Mouse (Mus musculus) midbrain, embryonic 11.5 days (tissue): ENCODE measurements around the gene Krt78. TPM values are rescaled to one million over a fixed set of nuclear protein-coding genes. Genes with fewer than 3 reads are reported as not detected.

Source experiments
- ATAC-seq: fragments of 200-750 bp; cut with Nextera tagmentation; 2 replicates; pipeline ENCODE4 v1.8.0; 2017; ENCODE audit warnings: moderate TSS enrichment, moderate library complexity; ENCODE audit not compliant: low FRiP score
- DNase-seq: peaks from one replicate; pipeline ENCODE4 v3.0.0; 2015; ENCODE audit warnings: low spot score; ENCODE audit errors: missing footprints
- H3K27ac ChIP-seq: fragments of 300-500 bp; sonication (generic); 2 replicates; pipeline ENCODE4 v1.5.1; 2014; ENCODE audit warnings: low read depth, low read length
- H3K27me3 ChIP-seq: fragments of 300-500 bp; sonication (generic); 2 replicates; pipeline ENCODE4 v1.6.1; 2014; ENCODE audit warnings: mild to moderate bottlenecking, low read length, moderate library complexity, mixed read lengths; ENCODE audit not compliant: control insufficient read depth, insufficient read depth
- H3K36me3 ChIP-seq: fragments of 300-500 bp; sonication (generic); 2 replicates; pipeline ENCODE4 v1.6.1; 2014; ENCODE audit warnings: mild to moderate bottlenecking, low read length, moderate library complexity, mixed read lengths; ENCODE audit not compliant: control insufficient read depth, insufficient read depth
- H3K4me1 ChIP-seq: fragments of 300-500 bp; sonication (generic); 2 replicates; pipeline ENCODE4 v1.6.1; 2014; ENCODE audit warnings: low read length; ENCODE audit not compliant: control insufficient read depth, insufficient read depth
- H3K4me2 ChIP-seq: fragments of 300-500 bp; sonication (generic); 2 replicates; pipeline ENCODE4 v1.6.1; 2014; ENCODE audit warnings: mild to moderate bottlenecking, moderate library complexity
- H3K4me3 ChIP-seq: fragments of 300-500 bp; sonication (generic); 2 replicates; pipeline ENCODE4 v1.5.1; 2014; ENCODE audit warnings: low read depth, low read length
- H3K9ac ChIP-seq: fragments of 300-500 bp; sonication (generic); 2 replicates; pipeline ENCODE4 v1.6.1; 2014; ENCODE audit warnings: low read length
- H3K9me3 ChIP-seq: fragments of 300-500 bp; sonication (generic); 2 replicates; pipeline ENCODE4 v1.6.1; 2016; ENCODE audit warnings: low read length; ENCODE audit not compliant: control insufficient read depth
- WGBS: fragments of 180-500 bp; shearing (Covaris S2); extraction: QIAGEN DNeasy Blood & Tissue Kit; methylation state at CpG from one replicate; pipeline ENCODE4 v1.1.7; 2014; 5-methylcytosine and 5-hydroxymethylcytosine counted together
- polyA plus RNA-seq: library from polyadenylated mRNA; unstranded; fragments of >200 nt; fragmentation: Nextera tagmentation; extraction: Ambion mirVana; gene quantifications from 2 replicates; pipeline ENCODE4 v1.2.1, GENCODE M21; 2014

The Krt78 gene
- polyA plus RNA-seq, 1 experiment from 2014 or later = not detected

DNA sequence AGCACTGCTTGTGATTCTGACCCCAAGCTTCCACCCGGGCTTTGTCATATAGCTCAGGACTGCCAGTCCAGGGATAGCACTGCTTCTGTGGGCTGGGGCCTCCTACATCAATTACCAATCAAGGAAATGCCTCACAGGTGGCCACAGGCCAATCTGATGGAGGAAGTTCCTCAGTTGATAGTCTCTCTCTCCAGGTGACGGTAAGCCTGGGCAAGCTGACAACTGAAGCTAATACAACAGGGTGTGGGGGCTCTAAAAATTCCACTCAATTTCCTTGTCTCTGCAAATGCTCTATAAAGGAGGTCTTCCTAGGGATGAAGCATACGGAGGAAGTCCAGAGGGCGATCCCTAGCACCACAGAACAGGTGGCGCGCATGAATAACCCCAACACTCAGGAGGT, 36.9 kb upstream of the Krt78 start:
- Histone ChIP-seq H3K4me3 (no peak overlapping the region), H3K9me3 (peaks cover 4% of the 10 kb centered on the region; the same call in 1 of the 2 replicates), H3K9ac (no peak overlapping the region), H3K27ac (no peak overlapping the region), H3K27me3 (no peaks in the 10 kb centered on the region), H3K4me2 (no peak overlapping the region), H3K4me1 (no peaks in the 10 kb centered on the region), H3K36me3 (no peaks in the 10 kb centered on the region)
- ATAC-seq = no peak
- DNase-seq = peak; percentile 41
- 94% methylated on average over 6 of the region's 6 CpGs for WGBS

DNA sequence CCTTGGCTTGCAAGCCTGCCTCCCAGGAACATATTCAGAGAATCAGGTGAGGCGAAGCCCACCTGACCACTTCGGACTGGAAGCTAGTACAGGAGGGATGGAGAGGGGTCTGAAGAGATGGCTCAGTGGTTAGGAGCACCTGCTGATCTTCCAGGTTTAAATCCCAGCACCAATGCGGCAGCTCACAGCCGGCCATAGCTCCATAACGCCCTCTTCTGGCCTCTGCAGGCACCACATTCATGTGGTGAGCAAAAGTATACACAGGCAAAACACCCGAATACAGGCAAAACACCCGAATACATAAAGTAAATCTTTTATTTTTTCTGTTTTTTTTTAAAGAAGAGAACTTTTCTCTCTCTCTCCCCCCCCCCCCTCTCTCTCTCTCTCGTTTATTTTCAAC, 34.6 kb upstream of the Krt78 start:
- ATAC-seq (no peak), DNase-seq (no peak)
- H3K9me3 ChIP-seq = no peaks in the 10 kb centered on the region
- no peak overlapping the region for H3K9ac ChIP-seq
- 69% methylated on average over 8 of the region's 8 CpGs for WGBS
- no peak overlapping the region for H3K4me3 ChIP-seq
- no peaks in the 10 kb centered on the region for H3K27me3 ChIP-seq
- no peak overlapping the region for H3K4me2 ChIP-seq
- H3K27ac ChIP-seq = no peak overlapping the region
- 0 out of 2 replicates have a peak, but pooled peaks cover 3% of the 10 kb centered on the region for H3K4me1 ChIP-seq
- H3K36me3 ChIP-seq = no peaks in the 10 kb centered on the region

GRCm38 (mm10) chr15:101988119-101988518, 34.0 kb upstream of the Krt78 start:
- no peak overlapping the region for H3K4me2 ChIP-seq
- DNase-seq (peak; percentile 98), ATAC-seq (no peak)
- no peaks in the 10 kb centered on the region for H3K9me3 ChIP-seq
- H3K36me3 ChIP-seq = no peaks in the 10 kb centered on the region
- no peak overlapping the region for H3K4me3 ChIP-seq
- 0 out of 2 replicates have a peak, but pooled peaks cover 5% of the 10 kb centered on the region for H3K4me1 ChIP-seq
- H3K27me3 ChIP-seq = no peaks in the 10 kb centered on the region
- H3K9ac ChIP-seq = no peak overlapping the region
- WGBS = under 1% methylated on average over 10 of the region's 10 CpGs
- H3K27ac ChIP-seq = no peak overlapping the region

DNA sequence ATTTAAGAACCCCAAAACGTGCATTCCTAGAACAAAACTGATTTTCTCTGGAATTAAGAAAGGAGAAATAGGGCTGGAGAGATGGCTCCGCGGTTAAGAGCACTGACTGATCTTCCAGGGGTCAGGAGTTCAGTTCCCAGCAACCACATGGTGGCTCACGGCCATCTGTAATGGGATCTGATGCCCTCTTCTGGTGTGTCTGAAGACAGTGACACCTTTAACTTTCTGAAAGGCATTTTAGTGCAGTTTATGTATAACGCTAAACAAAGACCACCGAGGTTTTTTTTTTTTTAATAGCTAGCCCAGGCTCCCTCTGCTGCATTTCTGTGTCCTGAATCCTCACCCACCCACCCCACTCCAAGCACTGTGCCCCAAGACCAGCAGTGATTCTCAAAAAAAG, 30.7 kb upstream of the Krt78 start:
- H3K9ac ChIP-seq = 0 out of 2 replicates have a peak overlapping the region, but pooled peaks have one; percentile 12
- H3K4me3 ChIP-seq = no peak overlapping the region
- ATAC-seq = no peak
- 25% methylated on average over 6 of the region's 6 CpGs for WGBS
- H3K27ac ChIP-seq = no peak overlapping the region
- H3K4me1 ChIP-seq = 0 out of 2 replicates have a peak, but pooled peaks cover 5% of the 10 kb centered on the region
- no peak for DNase-seq
- no peaks in the 10 kb centered on the region for H3K9me3 ChIP-seq
- no peaks in the 10 kb centered on the region for H3K27me3 ChIP-seq
- no peaks in the 10 kb centered on the region for H3K36me3 ChIP-seq
- H3K4me2 ChIP-seq = 0 out of 2 replicates have a peak overlapping the region, but pooled peaks have one; percentile 17

DNA sequence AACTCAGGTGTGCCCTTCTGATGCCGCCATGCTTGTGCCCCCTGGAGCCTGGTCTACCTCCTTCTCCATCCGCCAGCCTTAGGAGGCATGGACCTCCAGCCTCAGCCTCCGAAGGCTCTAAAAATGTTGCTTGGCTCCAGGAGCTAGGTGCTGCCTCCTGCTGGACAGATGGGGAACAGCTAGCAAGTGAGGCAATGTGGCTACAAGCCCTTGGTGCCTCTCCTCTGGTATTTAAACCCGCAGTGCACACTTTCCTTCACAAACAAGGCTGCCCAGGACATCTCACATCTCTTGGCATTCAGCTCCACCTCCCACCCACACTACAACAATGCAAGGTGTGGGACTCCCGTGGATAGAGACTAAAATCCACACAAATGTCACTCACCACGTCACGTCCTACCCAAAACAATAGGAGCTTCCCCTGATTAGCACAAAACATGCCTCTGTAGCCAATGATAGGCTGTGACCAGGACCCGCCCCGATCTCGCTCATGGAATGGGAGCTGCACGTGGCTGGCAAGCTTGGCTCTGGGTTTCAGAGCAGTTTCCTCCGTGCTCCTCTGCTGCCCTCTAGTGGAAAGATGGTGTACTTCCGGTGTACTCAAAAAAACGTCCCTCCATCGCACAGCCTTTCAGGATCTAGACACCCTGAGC, 30.0 kb upstream of the Krt78 start:
- H3K4me2 ChIP-seq = peak overlapping the region; percentile 46
- 4% methylated on average over 15 of the region's 15 CpGs for WGBS
- DNase-seq = peak; percentile 99
- H3K27me3 ChIP-seq = no peaks in the 10 kb centered on the region
- ATAC-seq = peak; percentile 93
- H3K9ac ChIP-seq = peak overlapping the region; percentile 39; the same call in 1 of the 2 replicates
- H3K27ac ChIP-seq = no peak overlapping the region
- 0 out of 2 replicates have a peak, but pooled peaks cover 5% of the 10 kb centered on the region for H3K4me1 ChIP-seq
- H3K9me3 ChIP-seq = no peaks in the 10 kb centered on the region
- peak overlapping the region; percentile 21 for H3K4me3 ChIP-seq
- H3K36me3 ChIP-seq = no peaks in the 10 kb centered on the region

DNA sequence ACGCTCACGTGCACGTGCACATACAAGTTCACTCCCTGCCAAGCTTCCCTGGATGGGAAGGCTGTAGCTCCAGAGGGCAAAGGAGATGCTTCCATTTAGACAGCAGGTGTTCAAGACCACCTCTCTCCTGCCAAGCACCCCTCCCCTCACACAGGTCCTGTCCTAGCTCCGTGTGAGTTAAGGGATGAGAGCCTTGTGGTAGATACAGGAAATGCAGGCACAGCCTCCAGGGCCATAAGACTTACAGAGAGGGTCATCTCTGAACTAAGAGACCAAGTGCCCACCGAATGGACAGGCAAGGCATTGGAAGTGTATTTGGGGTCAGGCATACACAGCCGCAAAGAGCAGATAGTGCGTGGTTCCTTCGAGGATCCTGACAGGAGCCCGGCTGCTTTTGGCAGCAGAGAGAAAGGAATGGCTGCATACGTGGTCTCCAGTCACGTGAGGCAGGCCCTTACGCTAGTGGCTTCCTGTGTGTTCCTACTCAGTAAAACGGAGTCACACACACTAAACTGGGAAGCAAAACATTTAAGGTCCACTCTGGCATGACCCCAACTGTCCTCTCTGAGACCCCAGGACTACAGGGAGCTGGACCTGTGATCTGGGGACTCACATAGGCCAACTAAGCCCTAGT, 29.3 kb upstream of the Krt78 start:
- Histone ChIP-seq H3K4me2 (peak overlapping the region; percentile 46), H3K4me3 (no peak overlapping the region), H3K27me3 (no peaks in the 10 kb centered on the region), H3K27ac (no peak overlapping the region), H3K36me3 (no peaks in the 10 kb centered on the region), H3K4me1 (0 out of 2 replicates have a peak, but pooled peaks cover 5% of the 10 kb centered on the region), H3K9me3 (no peaks in the 10 kb centered on the region), H3K9ac (peak overlapping the region; percentile 39; the same call in 1 of the 2 replicates)
- 79% methylated on average over 13 of the region's 13 CpGs for WGBS
- ATAC-seq (no peak), DNase-seq (no peak)

- Histone ChIP-seq H3K4me3 (no peak overlapping the region), H3K9ac (no peak overlapping the region), H3K27me3 (no peaks in the 10 kb centered on the region), H3K36me3 (no peaks in the 10 kb centered on the region), H3K9me3 (no peaks in the 10 kb centered on the region), H3K4me2 (no peak overlapping the region), H3K27ac (no peak overlapping the region), H3K4me1 (peaks cover 10% of the 10 kb centered on the region; the same call in 1 of the 2 replicates)
- ATAC-seq (no peak), DNase-seq (no peak)
- WGBS = 78% methylated on average over 6 of the region's 6 CpGs
Measured at GRCm38 (mm10) chr15:101980849-101981248, 26.8 kb upstream of the Krt78 start.

- peak overlapping the region; percentile 33 for H3K4me3 ChIP-seq
- H3K4me2 ChIP-seq = peak overlapping the region; percentile 67
- H3K9ac ChIP-seq = peak overlapping the region; percentile 77
- peaks cover 9% of the 10 kb centered on the region; the same call in 1 of the 2 replicates for H3K4me1 ChIP-seq
- H3K27me3 ChIP-seq = no peaks in the 10 kb centered on the region
- no peaks in the 10 kb centered on the region for H3K36me3 ChIP-seq
- WGBS = 3% methylated on average over 36 of the region's 39 CpGs
- H3K9me3 ChIP-seq = no peaks in the 10 kb centered on the region
- DNase-seq = peak; percentile 97
- ATAC-seq = peak; percentile 91
- no peak overlapping the region; the same call in 1 of the 2 replicates for H3K27ac ChIP-seq
Measured at GRCm38 (mm10) chr15:101977043-101977726, 23.1 kb upstream of the Krt78 start.
